Mouse (Mus musculus): ENCODE results near the gene Plch2.

Gene Plch2

DNA sequence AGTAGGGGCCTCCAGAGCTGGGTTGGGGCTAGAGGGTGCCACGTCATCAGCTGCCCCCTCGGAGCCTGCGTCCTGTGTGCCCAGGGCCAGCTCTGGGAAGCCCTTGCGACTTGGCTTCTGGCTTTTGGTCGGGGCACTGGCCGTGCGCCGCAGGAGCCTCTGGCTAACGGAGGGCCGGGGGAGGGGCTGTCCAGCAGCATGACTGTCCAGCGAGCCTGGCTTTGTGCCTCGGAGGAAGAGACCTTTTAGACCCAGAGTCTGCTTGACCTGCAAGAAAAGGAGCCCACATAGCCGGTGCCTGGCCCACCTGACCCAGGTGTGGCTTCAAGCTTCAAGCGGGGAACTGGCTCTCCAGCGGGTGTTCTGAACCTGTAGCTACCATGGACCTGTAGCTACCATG lies 69.8 kb downstream of the Plch2 start:
- no peak for DNase-seq (ENCODE audit: low read depth, low spot score)

DNA sequence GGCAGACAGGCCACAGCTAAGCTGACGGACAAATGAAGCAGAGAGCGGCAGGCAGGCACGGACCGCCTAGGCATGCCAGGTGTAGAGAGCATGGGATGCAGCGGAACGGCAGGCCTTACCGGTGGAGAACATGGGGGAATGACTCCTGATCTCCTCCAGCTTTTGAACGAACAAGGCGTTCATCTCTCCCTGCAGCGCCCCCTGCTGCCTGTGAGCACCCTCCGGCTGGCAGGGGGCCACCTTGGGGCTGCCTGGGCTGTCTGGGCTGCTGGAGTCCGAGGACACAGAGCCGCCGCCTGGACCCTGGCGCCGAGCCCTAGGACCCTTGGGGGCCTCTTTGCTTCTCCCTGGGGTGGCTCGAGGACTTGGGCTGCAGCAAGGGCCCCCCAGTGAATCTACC lies 70.5 kb downstream of the Plch2 start:
- peak; percentile 76 for DNase-seq (ENCODE audit: low read depth, low spot score)

DNA sequence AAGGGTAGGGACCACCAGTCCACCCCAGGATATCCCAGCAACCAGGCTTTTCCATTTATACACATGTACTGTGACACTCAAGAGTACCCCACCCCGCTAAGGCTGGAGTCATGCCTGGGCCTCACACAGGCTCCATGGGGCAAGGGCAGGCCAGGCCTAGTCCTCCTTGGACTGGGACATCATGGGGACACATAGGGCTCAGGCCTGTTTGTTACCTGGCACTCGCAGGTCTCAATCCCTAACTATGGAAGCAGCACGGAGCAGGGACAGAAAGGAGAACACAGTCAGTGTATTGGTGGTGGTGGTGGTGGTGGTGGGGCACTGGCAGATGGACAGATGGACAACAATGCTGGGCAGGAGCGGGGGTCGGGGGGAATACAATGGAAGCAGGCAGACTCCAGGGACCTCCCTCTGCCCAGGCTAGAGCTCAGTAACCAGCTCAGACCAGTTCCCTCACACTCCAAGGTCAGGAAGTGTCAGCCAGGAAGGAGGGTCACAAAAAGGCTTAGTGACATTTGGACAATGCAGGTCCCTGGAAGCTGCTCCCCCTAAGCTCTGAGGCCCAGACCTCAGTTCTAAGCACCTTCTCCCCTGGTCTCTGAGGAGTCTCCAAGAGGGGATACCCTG lies 71.3 kb downstream of the Plch2 start:
- no peak for DNase-seq (ENCODE audit: low read depth, low spot score)

DNA sequence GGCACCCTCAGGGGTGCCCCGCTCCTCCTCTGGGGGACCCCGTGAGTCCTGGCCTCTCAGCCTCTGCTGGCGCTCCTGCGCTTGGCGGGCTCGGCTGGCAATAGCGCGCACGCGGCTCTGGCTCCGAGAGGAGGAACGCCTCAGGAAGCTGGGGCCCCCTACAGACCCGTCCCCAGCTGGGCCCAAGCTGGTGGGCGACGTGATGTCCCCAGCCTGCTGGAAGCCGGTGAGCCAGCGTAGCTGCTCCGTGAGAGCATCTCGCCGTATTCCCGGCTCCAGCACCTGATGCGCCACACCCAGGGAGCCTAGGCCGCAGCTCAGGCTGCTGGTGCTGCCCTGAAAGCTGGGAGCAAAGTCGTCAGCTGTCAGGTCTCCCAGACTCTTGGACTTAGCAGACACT lies 72.8 kb downstream of the Plch2 start:
- no peak for DNase-seq (ENCODE audit: low read depth, low spot score)

DNA sequence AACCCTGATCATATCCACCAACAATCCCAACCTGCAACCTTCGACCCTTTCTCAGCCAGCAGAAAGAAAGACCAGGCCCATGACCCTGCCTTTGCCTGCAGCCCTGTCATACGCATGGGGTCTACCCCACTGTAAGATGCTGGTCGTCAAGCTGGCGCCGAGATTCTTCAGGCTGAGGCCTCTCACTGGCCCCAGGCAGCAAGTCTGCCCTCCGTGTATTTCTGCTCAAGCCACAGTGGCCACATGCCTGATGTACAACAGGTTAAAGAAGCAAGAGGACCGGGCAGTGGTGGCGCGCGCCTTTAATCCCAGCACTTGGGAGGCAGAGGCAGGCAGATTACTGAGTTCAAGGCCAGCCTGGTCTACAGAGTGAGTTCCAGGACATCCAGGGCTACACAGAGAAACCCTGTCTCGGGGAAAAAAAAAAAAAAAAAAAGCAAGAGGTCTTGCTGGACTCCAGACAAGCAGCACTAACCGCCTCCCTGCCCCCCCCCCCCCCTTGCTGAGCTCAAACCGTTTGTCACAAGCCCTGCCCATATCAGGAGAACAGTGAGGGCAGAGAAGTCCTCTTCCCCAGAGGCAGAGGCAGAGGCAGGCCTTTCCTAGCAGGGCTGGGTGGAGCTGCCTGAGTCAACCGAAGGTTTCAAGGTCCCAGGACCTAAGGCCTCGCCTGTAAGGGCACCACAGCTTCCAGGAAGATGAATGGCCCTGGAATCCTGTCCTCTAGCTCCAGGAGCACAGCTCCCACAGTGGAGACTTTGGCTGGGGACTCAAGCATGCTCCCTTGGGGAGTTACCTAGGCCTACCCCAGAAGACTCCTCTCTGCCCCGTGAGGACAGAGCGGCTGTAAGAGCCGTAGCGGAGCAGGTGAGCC lies 74.1 kb downstream of the Plch2 start:
- DNase-seq (ENCODE audit: low read depth, low spot score): no peak

DNA sequence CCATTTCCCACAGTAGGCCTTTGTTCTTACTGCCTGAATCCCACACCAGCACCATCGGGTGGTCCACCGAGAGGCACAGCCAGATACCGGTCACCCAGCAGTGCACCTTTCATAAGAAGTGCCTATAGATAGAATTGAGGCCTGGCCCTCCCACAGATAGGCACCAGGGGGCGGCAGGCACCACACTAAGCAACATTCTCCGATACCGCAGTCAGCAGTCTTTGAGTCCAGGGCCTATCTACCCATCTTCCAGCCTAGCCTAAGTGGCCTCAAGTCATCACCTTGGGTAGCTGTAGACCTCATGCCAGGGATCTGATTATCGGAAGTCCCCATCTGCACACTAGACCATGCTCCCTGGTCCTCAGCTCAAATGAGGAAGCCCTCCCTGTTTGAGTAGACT lies 75.1 kb downstream of the Plch2 start:
- peak; percentile 80 for DNase-seq (ENCODE audit: low read depth, low spot score)

DNA sequence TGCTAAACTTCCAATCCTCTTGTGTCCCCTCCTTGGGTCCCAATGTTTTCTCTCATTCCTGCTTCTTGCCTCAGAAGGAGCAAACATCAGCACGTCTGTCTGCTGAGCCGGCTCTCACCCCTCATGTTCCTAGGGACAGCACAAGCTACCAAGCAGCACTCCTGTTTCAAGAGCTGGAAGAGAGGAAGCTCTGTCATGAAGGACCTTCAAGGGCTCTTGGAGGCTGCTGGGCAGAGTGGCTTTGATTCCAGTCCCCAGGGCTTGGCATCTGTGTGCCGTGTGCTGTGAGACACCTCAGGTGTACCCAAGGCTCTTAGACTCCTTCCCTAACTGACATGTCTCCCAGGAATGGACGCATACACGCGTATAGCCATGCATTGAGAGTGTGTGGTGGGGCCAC lies 75.5 kb downstream of the Plch2 start:
- no peak for DNase-seq (ENCODE audit: low read depth, low spot score)

DNA sequence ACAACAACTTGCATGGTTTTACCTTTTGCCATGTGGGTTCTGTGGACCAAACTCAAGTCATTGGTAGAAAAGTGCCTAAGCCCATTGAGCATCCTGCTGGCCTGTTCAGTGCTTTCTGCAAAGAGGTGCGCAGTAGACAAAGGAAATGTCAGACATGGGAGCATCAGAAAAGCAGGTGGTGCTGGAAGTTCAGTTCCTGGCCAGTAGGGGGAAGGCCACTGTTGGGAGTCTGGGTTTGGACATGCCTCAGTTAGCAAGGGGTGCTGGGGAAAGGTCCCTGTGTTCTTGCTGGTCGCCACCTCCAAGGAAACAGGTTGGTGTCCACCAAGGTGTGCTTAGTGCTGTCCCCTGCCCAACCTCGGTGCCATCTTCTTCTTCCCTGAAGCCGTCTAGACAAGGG lies 76.5 kb downstream of the Plch2 start:
- peak; percentile 45 for DNase-seq (ENCODE audit: low read depth, low spot score)

DNA sequence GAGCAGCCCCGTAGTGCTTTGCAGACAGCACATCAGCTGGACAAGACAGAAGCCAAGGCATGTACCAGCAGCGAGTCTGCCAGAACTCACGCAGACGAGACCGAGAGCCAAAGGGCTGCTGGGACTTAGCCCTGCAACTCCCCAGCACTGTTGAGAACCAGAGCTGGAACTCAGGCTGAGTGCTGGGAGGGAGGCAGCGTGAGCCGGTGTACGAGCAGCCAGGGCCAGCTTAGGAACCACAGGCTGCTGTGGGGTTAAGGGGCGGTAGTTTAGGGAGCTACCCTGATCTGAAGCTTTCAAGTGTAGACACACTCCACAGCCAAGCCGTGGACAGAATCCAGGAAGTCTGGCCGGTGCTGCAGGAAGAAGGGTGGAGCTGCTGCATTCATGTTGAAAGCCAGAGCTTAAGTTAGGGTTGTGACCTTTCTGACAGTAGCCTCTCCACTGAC lies 82.4 kb downstream of the Plch2 start:
- DNase-seq (ENCODE audit: low read depth, low spot score): no peak

DNA sequence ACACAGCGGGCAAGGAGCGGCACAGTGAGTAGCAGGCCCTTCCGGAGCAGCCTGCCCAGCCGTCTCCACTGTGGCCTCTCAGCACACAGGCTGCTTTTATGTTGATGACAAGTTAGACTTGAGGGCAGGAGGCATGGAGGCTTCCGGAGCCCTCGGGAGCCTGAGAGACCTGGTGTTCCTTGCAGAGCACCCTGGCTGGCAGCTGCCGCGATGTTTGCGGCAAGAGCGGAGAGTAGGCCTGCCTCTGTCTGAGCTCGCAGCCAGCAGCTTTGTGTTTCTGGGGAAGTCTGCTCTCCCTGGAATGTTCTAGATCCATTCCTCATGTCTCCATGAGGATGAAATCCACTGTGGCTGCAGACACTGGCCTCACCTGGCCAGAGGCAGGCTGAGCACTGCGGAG lies 84.0 kb downstream of the Plch2 start:
- no peak for DNase-seq (ENCODE audit: low read depth, low spot score)

DNA sequence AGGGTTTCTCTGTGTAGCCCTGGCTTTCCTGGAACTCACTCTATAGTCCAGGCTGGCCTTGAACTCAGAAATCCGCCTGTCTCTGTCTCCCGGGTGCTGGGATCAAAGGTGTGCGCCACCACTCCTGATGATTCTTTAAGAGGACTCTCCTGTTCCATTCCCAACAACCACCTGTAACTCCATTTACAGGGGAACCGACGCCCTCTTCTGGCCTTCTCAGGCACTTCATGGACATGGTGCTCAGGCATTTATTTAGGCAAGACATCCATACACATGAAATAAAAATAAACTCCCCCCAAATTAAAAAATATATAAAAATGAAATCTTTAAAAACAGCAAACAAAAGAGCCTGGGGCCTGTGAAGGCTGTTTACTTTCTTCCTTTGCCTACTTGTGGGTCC lies 89.4 kb downstream of the Plch2 start:
- DNase-seq (ENCODE audit: low read depth, low spot score): peak; percentile 85

DNA sequence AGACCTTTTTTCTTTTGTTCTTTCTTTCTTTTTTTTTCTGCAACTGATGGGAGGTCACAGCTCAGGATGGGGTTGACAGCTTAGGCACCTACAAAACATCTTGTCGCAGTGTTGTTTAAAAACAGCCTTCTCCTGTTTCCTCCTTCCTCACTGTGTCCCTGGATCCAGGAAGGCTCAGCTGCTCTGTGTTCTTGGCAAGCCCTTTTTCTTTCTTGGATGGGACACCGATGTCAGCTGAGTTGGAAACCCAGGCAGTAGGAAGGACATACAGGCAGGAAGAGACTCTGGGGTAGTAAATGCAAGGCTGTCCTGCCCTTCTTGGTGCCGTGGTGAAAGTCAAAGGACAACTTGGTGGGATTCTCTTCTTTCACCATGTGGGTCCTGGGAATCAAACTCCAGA lies 90.7 kb downstream of the Plch2 start:
- DNase-seq (ENCODE audit: low read depth, low spot score): no peak

DNA sequence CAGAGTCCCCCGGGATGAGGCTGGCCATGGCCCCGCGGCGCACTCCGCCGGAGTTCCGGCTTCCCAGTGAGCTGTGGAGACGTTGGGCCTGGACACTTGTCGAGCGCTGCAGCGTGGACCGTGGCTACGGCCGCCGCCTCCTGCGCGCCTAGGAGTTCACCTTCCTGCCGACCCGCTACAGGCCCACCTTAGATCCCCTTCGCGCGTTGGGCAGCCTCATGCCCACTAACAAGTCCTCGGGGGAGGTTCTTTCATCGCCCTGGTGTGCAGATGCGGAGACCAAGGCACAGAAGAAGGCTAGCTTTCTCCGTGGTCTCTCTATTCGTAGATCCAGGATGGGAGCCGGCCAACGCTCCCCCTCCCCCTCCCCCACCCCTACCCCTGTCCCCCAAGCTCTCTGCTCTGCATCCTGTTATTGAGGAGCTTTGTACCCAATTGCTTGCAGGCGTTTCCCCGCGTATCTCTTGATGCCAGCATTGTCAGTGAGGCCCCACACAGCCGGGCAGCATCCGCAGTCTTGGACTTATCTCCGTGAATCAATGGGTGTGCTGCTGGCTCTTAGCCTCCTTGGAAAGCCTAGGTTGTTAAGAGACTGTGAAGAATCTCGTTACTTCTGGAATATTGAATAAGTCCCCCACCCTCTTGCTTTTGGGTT lies 91.9 kb downstream of the Plch2 start:
- DNase-seq (ENCODE audit: low read depth, low spot score): no peak

DNA sequence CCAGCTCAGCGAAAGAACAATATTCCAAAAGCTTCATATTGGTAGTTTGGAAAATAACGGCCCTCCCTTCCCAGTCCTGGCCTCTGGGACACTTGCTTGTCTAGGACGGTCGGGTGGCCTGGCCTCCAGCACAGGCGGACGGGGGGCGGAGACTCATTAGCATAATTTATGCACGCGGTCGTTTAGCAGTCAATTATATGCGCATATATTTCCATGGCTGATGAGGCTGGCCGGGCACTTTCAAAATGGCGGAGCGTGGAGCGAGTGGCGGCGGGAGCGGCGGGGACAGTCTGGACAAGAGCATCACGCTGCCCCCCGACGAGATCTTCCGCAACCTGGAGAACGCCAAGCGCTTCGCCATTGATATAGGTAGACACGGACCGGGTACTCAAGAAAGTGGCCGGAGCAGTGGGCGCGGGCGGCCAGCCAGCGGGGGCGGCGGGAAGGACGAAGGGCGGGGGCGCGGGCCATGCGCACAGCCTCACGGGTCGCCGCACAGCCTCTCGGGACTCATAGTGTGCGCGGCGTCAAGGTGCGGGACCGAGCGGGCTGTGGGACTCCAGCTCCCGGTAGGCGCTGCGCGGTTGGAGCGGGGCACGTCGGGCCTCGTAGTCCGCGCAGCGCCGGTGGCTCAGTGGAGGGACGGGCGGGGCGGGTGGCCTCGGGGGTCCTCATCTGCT lies 92.5 kb downstream of the Plch2 start, which contains the start of gene Pank4:
Pank4 (plus strand) TSS at position 223 of the 680 bp plus-strand sequence.
- DNase-seq (ENCODE audit: low read depth, low spot score): peak; percentile 98

DNA sequence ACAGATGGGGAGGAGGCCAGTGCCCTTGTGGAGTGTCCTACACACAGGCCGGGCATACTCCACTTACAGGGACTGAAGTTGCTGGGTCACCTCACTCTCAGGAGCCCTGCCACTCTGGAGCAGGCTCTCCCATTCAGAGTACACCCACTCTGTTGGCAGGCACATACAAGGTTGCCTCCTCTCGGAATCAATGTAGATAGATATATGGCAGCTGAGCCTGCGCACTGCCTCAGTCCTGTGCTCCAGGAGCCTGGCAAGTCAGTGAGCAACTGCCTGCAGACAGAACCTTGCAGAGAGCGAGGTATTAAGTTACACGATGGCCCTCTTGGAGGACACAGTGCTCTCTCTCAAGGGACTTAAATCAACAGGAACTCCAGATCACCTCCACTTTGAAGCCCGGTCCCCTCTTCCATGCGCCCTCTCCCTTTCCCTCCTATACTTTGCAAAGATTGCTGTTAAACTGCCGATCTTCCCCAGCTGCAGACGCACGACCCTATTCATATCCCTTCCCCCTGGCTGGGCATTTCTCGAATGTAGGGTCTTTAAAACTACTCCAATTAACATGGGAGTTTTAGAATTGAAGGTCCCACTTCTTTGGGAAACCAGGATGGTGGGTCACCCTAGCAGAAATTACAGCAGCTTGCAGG lies 93.3 kb downstream of the Plch2 start:
- DNase-seq (ENCODE audit: low read depth, low spot score): peak; percentile 79

DNA sequence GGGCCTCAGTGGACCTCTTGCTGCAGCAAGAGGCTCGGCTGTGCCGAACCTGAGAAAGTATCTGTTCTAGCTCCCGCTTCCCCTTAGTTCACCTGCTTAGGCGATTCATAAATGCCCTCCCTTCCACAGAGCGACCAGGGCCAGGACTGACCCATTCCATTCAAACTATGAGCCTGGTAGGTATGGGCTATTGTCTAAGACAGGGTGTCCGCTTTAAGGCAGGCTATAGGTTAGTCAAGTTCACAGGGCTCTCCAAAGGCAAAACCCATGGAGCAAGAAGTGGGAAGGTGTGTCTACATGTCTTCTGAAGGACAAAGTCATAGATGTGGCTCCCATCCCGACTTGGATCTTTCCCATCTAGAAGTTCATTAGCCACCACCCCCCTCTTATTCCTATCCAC lies 93.9 kb downstream of the Plch2 start:
- DNase-seq (ENCODE audit: low read depth, low spot score): no peak

DNA sequence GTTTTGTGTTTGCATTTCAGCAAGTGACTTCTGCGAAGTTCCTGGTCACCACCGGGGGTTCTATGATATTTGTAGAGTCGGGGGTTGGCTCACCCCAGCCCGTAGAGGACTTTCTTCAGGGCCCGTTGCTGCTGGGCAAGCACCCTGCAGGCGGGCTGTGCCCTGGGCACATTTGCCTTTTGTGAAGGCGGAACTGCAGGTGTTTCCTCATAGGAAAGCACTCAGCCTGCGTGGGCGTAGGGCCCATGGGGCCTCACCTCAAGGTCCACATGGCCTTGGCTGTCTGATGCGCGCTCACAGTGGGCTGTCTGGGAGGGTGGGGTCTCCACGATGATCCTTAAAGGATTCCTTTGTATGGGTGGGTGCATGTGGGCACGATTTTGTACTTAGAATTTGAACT lies 94.7 kb downstream of the Plch2 start:
- no peak for DNase-seq (ENCODE audit: low read depth, low spot score)

DNA sequence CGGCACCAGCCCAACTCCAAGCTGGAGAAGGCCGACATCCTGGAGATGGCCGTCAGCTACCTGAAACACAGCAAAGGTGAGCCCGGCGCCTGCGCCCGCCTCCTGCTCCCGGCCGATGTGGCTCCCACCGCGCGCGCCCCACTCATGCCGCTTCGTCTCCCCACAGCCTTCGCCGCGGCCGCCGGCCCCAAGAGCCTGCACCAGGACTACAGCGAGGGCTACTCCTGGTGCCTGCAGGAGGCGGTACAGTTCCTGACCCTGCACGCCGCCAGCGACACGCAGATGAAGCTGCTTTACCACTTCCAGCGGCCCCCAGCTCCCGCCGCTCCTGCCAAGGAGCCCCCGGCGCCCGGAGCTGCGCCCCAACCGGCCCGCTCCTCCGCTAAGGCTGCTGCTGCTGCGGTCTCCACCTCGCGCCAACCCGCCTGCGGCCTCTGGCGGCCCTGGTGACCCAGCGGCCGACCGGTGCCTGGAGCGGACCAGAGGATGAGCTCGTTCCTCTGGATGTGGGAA lies 95.3 kb downstream of the Plch2 start:
- peak; percentile 67 for DNase-seq (ENCODE audit: low read depth, low spot score)

DNA sequence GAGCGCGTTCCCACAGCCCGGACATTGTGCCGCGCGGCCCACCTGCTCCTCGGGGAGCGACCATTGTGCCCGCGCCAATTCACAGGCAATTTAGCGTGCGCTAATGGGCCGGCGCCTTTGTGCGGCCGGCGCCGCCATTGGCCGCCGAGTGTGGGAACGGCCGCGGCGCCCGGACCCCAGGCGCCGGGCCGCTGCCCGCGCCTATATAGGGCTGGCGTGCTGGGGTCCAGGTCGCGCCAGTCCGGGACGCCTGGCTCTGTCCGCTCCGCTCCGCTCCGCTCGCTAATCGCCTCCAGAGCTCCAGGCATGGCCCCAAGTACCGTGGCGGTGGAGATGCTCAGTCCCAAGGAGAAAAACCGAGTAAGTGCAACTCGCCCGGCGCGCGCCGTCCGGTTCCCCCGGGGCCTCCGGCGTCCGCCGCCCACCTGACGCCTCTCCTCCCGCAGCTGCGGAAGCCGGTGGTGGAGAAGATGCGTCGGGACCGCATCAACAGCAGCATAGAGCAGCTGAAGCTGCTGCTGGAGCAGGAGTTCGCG lies 95.8 kb downstream of the Plch2 start, which contains the start of gene Hes5:
Hes5 (plus strand) TSS at position 234 of the 536 bp plus-strand sequence.
- peak; percentile 52 for DNase-seq (ENCODE audit: low read depth, low spot score)

DNA sequence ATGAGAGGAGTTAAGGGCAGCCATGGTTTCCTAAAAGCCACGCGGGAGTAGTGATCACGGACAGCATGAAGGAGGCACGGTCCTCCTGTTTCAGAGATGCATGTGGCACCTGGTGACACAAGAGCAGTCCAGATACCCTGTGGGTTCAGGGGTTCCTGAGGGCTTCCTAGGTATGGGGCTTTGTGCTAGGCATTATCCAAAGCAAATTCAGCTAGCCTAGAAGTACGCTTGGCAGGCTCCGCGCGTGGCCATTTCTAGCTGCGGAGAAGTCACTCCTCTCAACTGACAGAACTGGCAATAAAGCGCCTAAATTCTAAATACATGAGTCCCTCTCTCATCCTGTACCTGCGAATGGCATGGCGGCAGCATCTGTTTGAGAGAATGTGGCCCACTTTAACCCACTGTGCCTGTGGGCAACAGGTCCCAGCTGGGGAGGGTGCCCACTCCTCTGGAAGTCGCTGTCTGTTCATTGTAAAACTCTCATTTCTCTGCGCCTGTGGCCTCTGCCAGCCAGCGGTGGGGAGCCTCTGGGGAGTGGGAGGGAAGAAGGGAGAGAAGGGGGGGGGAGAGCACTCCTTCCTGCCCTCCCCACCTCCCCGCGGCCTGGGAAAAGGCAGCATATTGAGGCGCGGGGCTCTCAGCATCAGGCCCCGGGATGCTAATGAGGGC lies 96.4 kb downstream of the Plch2 start:
- peak; percentile 57 for DNase-seq (ENCODE audit: low read depth, low spot score)
